Mouse (Mus musculus) heart, postnatal 14 days (tissue): ENCODE data around the gene Ighmbp2. TPM values are rescaled to one million over a fixed set of nuclear protein-coding genes. Genes with fewer than 3 reads are reported as not detected.

Experiments used
- DNase-seq, 2 experiments: peaks; one replicate each; pipeline ENCODE4 v3.0.0; 2021 to 2022
- intact Hi-C: fragments of 180-260 bp; cut with DNase I; formaldehyde crosslinking; loops from one replicate; pipeline ENCODE4 v1.15.1; 2025
- long read RNA-seq, 2 experiments: library from polyadenylated mRNA; stranded (forward); transcript quantifications; one replicate each; pipeline ENCODE4 v2.0.0; 2021
- total RNA-seq, 2 experiments: library from RNA; stranded (reverse); gene quantifications; 2 replicates each; pipeline ENCODE4 v1.2.3; 2021

The Ighmbp2 gene
- total RNA-seq = 1 to 10 TPM; 2.9 to 3.8 TPM
- long read RNA-seq, experiment 1, full-length matches to known transcripts = 1 of 1 reads
- long read RNA-seq, experiment 1, partial matches to known transcripts = 0 of 1 reads
- long read RNA-seq, experiment 1, other reads (novel, unspliced or antisense) = 0 of 1 reads
- long read RNA-seq, experiment 2, full-length matches to known transcripts = 1 of 2 reads
- long read RNA-seq, experiment 2, partial matches to known transcripts = 0 of 2 reads
- long read RNA-seq, experiment 2, other reads (novel, unspliced or antisense) = 1 of 2 reads

DNA sequence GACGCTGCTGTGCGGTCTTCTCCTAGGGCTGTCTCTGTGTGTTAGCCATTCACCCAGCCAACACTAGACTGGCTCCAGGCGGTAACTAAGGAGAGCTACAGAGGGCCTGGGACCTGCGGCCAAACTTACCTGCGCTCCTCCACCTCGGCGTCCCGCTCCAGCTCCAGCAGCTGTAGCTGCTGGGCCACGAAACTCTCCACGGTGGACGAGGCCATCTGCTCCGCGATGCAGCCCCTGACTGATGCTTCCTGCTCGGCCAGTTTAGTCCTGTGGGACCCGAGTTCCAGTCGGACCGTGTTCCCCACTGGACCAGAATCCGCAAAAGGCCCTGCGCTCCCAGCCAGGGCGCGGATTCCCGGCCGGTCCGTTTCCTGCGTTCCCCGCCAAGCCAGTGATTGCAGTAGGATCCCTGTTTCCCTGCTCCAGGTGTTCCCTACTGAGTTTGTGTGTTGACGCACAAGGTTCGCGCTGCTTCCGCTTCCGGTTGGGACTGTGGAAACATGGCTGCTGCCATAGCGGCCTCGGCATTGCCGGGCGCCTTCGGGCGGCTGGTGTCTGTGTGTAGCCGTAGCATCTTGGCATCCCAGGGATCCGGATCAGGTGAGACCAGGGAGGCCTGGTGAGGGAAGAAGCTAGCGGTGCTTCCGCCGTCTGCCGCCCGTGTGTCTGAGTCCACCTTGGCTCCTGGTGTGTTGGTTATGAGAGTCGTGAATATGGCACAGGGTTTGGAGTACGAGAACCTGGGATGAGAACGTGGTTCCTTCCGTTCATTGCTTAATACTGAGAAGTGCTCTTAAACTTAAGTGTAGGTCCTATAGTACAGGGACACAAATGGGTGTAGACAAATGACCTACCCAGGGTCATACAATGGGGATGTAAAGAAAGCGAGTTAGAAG, at the start of gene Ighmbp2, which contains the start of gene Mrpl21:
Gene Ighmbp2 (minus strand): TSS at position 446 of the 896 bp plus-strand sequence.
Gene Mrpl21 (plus strand): TSS at position 330 of the 896 bp plus-strand sequence.
- DNase-seq = peak; percentile 88 to 94
- intact Hi-C loops = loop anchor here (5.0 kb wide), 1 partner anchor 39 kb away; the partner anchor contains the start of gene Cpt1a

GRCm38 (mm10) chr19:3326479-3327047, 43.7 kb upstream of the Ighmbp2 start:
- intact Hi-C loops = loop anchor here (10.0 kb wide), 2 partner anchors 248 to 358 kb away; partner anchors contain the start of genes Lrp5 and Ppp6r3
- DNase-seq = peak in 1 of 2 experiments; percentile 53

DNA sequence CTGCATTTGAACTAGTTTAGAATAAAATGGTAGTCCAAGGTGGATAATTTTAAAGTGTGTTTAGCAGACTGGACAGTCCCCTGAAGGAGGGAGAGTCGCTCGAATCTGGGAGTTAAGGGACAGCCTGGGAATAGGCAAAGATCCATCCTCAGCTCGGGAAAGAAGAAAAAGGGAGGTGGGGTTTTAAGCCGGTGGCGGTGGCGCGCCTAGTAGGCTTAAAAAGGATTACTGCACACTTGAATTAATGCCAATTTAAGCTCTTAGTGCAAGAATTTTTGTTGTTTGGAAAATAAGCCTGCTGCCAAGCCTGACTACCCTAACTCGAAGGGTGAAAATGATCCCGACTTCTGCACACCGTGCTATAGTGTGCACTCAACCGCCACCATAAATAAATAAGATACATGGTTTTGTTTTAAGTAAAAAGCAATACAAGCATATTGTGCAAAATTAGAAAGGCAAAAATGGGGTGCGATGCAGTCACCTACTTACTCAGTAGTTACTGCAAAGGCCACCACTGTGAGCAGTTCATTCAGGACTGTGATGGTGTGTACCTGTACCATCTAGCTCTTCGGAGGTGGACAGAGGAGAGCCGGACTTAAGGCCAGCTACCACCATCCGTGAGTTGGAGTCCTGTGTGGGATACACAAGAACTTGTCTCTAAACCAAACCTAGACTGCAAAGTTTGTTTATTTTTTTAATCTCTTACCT, 43.1 kb upstream of the Ighmbp2 start:
- DNase-seq = peak in 1 of 2 experiments; percentile 40
- intact Hi-C loops = loop anchor here (10.0 kb wide), 2 partner anchors 249 to 359 kb away; partner anchors contain the start of genes Lrp5 and Ppp6r3

DNA sequence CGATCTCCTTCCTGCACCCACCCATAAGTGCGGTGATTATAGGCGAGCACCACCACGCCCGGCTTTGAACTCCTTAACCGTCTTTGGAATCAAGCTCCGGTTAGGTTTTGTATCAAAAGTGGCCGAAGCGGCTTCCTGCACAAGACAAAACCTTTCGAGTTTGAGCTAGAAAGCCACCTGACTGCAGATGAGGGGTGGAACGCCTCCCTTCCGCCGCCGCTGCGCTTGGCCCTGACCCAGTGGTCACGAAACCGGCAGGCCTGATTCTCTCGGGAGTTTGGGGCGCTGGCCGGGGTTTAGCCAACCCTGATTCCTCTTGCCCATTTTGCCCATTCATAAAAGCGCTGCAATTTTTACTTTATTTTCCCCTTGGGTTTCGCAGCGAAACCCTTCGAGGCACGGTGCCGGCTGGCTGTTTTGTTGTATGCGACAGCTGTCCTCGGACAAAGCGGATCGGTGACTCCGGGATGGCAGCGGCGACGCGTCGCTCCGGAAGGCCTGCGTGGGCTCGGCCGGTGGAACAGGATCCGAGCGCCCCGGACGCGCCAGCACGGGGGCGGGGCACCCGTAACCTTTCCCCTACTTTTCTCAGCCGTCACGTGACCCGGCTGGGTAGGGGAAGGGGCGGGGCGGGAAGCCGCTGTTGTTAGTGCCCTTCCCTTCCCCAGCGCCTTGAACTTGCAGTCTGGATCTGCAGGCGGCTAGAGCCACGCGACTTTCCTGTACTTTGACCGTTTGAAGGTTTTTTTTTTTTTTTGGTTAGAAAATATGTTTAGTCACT, 42.3 kb upstream of the Ighmbp2 start:
- intact Hi-C loops = loop anchor here (5.0 to 10.0 kb wide), 3 partner anchors 43 to 360 kb away; partner anchors contain the start of genes Ighmbp2, Lrp5, Mrpl21 and Ppp6r3
- peak; percentile 94 to 97 for DNase-seq

GRCm38 (mm10) chr19:3324271-3324811, 41.5 kb upstream of the Ighmbp2 start:
- peak in 1 of 2 experiments; percentile 40 for DNase-seq
- intact Hi-C loops = loop anchor here (5.0 to 10.0 kb wide), 3 partner anchors 42 to 360 kb away; partner anchors contain the start of genes Ighmbp2, Lrp5, Mrpl21 and Ppp6r3

GRCm38 (mm10) chr19:3323753-3324270, 41.0 kb upstream of the Ighmbp2 start:
- intact Hi-C loops = loop anchor here (5.0 to 10.0 kb wide), 3 partner anchors 42 to 361 kb away; partner anchors contain the start of genes Ighmbp2, Lrp5, Mrpl21 and Ppp6r3
- peak; percentile 81 to 84 for DNase-seq

GRCm38 (mm10) chr19:3323201-3323621, 40.4 kb upstream of the Ighmbp2 start:
- intact Hi-C loops = loop anchor here (5.0 to 10.0 kb wide), 3 partner anchors 41 to 362 kb away; partner anchors contain the start of genes Ighmbp2, Lrp5, Mrpl21 and Ppp6r3
- DNase-seq = peak; percentile 92 to 93

- intact Hi-C loops = loop anchor here (5.0 to 10.0 kb wide), 3 partner anchors 40 to 362 kb away; partner anchors contain the start of genes Ighmbp2, Lrp5, Mrpl21 and Ppp6r3
- DNase-seq = peak; percentile 59 to 71
Measured at GRCm38 (mm10) chr19:3322261-3322969, 39.6 kb upstream of the Ighmbp2 start, which contains the start of gene Cpt1a. Gene Cpt1a (plus strand): TSS chr19:3322334.

- intact Hi-C loops = loop anchor here (2.0 to 10.0 kb wide), 4 partner anchors 29 to 363 kb away; partner anchors contain the start of genes Ighmbp2, Lrp5, Mrpl21 and Ppp6r3
- peak; percentile 82 to 83 for DNase-seq
Measured at GRCm38 (mm10) chr19:3321617-3322016, 38.8 kb upstream of the Ighmbp2 start.

GRCm38 (mm10) chr19:3320801-3321200, 38.0 kb upstream of the Ighmbp2 start:
- DNase-seq = no peak
- intact Hi-C loops = loop anchor here (2.0 to 10.0 kb wide), 4 partner anchors 28 to 364 kb away; partner anchors contain the start of genes Ighmbp2, Lrp5, Mrpl21 and Ppp6r3

DNA sequence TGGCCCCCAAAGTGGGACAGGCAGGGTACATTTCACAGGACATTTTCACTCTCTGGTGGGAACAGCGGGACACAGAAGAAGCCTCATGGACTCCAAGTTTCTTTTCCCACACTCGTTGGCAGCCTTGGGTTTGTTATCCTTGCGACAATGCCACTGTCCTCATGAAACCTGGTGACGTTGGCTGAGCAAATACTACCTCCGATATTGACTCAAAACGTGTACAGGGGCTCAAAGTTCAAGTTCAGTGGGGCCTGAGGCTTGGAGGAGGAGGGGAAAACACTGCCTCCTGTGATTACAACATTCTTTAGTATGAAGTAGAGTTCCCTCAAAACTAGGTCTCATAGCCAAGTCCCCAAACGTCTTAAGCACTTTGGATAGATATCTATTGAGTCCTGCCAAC, 37.3 kb upstream of the Ighmbp2 start:
- no peak for DNase-seq
- intact Hi-C loops = loop anchor here (2.0 to 10.0 kb wide), 4 partner anchors 27 to 365 kb away; partner anchors contain the start of genes Ighmbp2, Lrp5, Mrpl21 and Ppp6r3

- intact Hi-C loops = no loop called here
- DNase-seq = no peak
Measured at GRCm38 (mm10) chr19:3319341-3319740, 36.5 kb upstream of the Ighmbp2 start.

DNA sequence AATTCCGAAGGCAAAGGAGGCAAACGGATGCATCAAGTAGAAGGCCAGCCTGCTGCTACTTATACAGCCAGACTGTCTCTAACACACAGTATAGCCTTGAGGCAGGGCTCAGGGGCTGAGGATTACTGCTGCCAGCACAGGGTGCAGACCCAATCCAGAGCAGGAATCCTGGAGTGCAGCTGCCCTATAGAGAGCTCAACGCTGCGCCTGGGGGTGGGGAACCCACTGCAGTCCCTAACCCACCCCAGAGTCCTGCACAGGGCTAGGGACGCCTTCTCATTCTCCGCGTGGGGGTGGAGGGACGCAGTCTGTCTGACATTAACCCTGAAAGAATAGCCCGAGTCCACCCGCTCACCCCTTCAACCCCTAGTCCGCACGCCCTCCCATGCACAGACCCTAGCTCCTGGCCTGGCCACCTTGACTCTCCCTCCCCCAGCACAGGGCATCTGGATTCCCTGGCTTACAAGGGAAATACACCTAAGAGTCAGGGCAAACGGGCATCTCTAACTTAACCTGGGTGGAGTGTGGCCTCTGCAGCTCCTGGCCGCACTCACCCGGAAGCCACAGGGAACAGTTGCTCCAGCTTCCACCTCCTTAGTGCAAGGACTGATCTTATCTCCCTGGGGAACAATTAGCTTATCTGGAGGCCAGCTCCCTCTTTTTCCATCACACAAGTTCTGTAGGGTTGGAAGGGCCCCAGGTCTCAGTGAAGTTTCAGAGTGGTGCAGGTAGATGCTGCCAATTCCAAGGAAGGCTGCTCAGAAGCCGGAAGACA, 24.5 kb upstream of the Ighmbp2 start:
- intact Hi-C loops = no loop called here
- DNase-seq = no peak

GRCm38 (mm10) chr19:3304017-3304416, 21.2 kb upstream of the Ighmbp2 start:
- intact Hi-C loops = no loop called here
- DNase-seq = no peak

DNA sequence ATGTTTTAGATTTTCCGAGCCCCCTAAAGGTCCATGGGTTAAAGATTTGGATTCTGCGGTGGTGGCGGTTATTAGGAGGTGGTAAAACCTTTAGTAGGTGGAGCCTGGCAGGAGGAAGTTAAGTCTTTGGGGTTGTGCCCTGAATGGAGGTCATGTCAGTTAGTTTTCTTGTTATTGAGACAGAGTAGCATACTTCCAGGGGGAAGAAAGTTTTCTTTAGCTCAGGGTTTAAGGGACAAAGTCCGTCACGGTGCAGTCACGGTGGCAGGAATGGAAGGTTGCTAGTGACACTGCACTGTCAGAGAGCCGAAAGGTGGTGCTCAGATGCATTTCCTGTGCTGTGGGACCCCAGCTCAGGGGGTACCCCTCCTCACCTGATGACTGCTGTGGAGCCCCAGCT, 15.0 kb upstream of the Ighmbp2 start:
- intact Hi-C loops = no loop called here

DNA sequence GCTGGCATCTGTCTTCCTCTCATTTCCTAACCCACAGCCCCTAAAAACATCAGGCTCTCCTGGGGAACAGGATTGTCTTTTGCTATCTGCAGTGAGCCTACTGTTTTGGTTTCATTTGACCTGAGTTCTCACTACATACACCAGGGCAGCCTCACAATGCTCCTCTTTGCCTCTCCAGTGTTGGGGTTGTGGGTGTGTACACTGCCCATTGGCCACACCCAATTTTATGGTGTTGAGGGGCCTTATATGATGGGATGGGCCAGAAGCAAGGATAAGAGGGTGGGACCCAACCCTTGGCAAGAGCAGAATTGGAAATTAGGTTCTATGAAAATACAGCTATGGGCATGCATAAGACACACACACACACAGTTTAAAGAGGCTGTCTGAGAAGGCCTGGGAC, 14.2 kb upstream of the Ighmbp2 start:
- DNase-seq = no peak
- intact Hi-C loops = no loop called here

More for the DNA sequence above, 15.0 kb upstream of the Ighmbp2 start:
- no peak for DNase-seq
